Mouse (Mus musculus) brain, adult 10 weeks (tissue): ENCODE measurements around the gene H2-DMb1. TPM values are rescaled to one million over a fixed set of nuclear protein-coding genes. Genes with fewer than 3 reads are reported as not detected.

Experiments
- polyA plus RNA-seq: library from polyadenylated mRNA; stranded (reverse); fragments of 350-450 nt; fragmentation: Illumina TruSeq; extraction: RNeasy Lipid Tissue Mini Kit (QIAGEN cat#74804); gene quantifications from one replicate; pipeline ENCODE4 v1.2.3, GENCODE M21; 2015; ENCODE audit warnings: low read depth, low replicate concordance

H2-DMb1 gene
- polyA plus RNA-seq: 2.6 TPM

GRCm38 (mm10) chr17:34152923-34153322 is at the start of gene H2-DMb1:
Gene H2-DMb1, plus strand, starts transcription at chr17:34153072.

DNA sequence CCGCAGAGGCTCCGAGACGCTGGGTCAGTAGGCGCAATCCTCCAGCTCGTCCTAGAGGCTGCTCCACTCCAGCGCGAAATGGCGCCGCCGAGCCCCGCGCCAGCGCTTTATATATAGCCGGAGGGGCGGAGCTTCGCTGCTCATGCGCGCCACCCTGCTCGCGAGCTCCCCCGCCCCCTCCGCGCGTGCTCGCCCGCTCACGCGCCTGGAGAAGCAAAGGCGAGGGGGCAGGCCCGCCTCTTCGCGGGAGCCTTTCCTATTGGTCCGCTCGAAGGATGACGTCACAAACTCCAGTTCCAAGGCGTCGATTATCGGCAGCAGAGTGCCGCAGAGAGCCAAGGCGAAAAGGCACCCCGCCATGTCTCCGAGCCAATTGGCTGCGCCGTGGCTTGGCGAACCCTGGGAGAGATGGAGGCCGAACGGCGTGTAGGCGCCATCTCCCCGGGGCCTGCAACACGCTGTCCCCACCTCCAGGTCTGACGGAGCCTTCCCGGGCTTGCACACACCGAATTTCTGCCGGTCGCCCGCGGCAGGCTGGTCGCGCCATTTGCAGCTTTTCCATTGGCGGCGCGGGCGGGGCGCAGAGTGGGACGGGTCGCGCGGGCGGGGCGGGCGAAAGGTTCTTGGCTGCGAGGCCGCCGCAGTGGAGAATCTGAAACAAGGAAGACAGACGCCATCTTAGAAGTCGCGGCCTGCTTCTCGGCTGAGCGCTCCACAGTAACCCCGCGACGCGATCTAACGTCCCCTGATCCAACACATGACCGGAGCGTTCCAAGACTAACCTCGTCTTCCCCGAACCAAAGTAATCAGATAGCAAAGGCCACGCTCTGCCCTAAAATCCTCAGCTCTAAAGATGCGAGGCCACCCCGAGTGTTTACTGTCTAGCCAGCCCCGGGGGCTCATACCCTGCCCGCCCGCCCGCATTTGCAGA is 33.4 kb upstream of the H2-DMb1 start, which contains the start of gene H2-DMa:
Gene H2-DMa (plus strand): TSS at position 293 of the 931 bp plus-strand sequence.

DNA sequence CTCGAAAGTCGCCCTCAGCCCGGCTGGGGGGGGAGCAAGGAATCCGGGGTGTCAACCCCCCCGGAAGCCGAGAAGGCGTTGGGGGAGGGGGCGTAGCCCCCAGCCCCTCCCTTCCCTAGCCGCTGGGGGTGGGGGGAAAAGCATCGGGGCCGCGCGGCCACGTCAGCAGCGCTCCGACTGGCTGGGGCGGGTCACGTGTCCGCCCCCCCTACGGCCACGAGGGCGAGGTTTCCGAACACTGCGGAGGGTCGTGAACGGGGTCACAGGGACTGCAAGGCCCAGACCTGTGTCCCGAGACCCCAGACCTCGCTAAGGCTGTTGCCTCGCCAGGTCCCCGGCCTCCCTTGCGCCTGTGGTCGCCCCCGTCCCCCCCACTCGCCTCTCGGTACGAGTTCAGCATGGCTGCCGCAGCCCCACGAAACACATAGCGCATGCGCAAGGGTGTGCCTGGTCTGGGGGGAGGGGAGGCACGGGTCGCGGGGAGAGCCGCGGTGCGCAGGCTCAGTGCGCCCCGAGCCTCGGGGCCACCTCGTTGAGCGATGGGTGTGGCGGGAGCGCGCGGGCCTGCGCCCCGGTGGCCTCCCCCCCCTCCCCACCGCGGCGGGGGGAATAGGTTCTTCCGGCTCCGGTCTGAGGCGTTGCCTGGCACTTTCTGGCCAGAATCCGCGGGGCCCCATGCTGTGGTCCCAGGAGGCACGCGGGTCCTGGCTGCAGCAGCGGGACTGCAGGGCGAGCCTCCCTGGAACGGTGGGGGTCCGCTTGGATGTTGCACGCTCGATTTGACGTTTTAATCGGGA is 30.5 kb upstream of the H2-DMb1 start, which contains the start of gene Brd2:
Gene Brd2 (minus strand): TSS at position 447 of the 797 bp plus-strand sequence.

GRCm38 (mm10) chr17:34143033-34143432 is 9.8 kb upstream of the H2-DMb1 start, which contains the start of gene H2-DMb2:
Gene H2-DMb2, plus strand, starts transcription at chr17:34143307.

DNA sequence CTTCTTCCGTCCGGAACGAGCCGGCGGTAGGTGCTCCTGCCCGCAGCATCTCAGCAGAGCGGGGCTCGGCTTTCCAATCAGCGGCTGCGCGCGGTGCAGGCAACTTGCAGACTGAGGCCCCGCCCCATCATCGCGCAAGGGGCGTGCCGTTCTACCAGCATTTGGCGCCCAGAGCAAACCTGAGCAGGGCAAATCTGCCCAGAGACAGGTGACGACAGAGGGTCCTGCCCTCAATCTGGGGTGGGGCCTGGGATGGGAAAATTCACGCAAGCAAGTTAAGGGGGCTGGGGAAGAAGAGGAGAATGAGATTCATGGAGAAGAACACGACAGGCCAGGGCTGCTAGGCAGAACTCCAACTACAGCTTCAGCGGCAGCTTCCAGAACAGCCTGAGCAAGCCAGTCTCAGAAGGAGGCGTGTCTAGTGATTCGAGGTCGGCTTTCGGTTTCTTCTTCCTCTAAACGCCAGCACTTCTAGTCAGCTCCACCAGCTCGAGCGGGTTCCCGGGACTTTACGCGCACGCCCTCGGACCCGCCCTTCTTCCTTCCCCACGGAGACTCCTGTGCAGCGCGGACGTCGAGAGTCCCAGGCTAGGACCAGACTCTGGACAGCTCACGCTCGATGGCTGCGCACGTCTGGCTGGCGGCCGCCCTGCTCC is 34.5 kb downstream of the H2-DMb1 start, which contains the start of the genes Tap1 and Psmb9:
Gene Tap1 (plus strand): TSS at position 293 of the 656 bp plus-strand sequence.
Gene Psmb9 (minus strand): TSS at position 504 of the 656 bp plus-strand sequence.

DNA sequence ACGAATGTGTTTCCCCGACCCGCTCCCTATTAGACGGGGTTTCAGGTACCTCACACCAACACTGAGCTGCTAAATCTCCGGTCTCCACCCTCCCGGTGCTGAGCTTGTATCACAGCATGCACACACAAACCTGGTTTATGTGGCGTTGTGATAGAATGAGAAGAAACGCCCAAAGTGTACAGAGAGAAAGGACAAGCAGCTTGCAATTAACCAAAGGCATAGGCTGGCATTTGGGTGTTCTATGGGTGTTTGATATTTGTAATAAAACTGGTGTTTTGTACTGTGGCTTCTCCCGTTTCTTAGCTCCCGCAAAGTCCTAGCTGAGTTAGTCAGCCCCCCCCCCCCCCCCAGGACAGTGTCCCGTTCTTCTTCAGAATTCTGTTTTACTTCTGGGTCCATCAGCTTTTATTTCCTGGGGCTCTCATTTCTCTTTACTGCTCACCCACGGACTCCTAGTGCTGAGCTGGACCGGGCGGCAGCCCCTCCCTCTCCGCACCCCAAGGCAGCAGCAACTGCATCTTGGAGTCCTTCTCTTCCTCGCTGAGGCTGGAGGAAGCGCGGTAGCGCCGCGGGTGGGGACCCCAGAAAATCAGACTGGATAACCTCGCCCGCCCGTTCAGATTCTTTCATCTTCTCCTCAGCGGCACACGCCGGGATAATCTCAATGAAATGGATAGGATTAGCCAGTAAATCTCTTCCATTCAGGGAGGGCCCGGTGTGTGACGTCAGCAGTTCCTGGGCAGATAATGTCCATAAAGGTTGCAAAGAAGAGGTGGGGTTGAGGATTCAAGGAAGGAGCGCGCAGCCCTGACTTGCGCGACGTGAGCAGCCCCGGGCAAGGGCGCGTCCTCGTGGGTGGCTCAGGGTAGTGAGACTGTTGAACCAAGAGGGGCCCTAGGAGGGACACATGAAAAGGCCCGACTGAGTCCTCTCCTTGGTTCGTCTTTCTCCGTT is 44.3 kb downstream of the H2-DMb1 start, which contains the start of gene Psmb8:
Gene Psmb8 (plus strand): TSS at position 781 of the 954 bp plus-strand sequence.

DNA sequence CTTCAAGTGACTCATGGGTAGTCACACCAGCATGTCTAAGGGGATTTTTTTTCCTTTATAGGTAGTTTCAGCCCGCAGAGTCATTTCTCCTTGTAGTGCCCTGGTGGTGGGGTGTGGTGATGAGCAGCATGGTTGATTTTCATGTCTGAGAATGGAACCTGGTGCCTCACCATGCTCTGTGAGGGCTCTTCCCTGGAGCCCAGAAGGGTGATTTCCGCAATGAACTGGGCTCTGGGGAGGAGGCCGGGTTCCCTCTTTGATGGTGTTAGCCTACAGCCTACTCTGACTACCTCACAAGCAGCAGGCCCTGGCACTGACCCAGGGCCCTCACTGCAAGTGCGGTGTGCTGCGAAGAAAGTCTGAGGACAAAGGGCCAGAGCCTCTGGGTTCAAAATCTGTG is 50.6 kb downstream of the H2-DMb1 start, which contains the start of gene Tap2:
Gene Tap2 (plus strand): TSS at position 84 of the 400 bp plus-strand sequence.

Other genes starting within 250 kb of the H2-DMb1 start
- 1.1 TPM for gene Platr17, start 247.9 kb upstream of the H2-DMb1 start, polyA plus RNA-seq
- 20.5 TPM for gene Daxx, start 243.7 kb upstream of the H2-DMb1 start, polyA plus RNA-seq
- 19.5 TPM for gene Tapbp, start 237.2 kb upstream of the H2-DMb1 start, polyA plus RNA-seq
- 25.3 TPM for gene Zbtb22, start 237.2 kb upstream of the H2-DMb1 start, polyA plus RNA-seq
- 73.9 TPM for gene Rgl2, start 223.5 kb upstream of the H2-DMb1 start, polyA plus RNA-seq
- gene Pfdn6, start 212.7 kb upstream of the H2-DMb1 start, polyA plus RNA-seq: 145 TPM
- gene Wdr46, start 212.4 kb upstream of the H2-DMb1 start, polyA plus RNA-seq: 10.6 TPM
- 6.7 TPM for gene B3galt4, start 201.6 kb upstream of the H2-DMb1 start, polyA plus RNA-seq
- 65.0 TPM for gene Vps52, start 197.3 kb upstream of the H2-DMb1 start, polyA plus RNA-seq
- gene Rps18, start 197.1 kb upstream of the H2-DMb1 start, polyA plus RNA-seq: 1,085 TPM
- 54.0 TPM for gene H2-K1, start 152.7 kb upstream of the H2-DMb1 start, polyA plus RNA-seq
- gene Ring1, start 128.4 kb upstream of the H2-DMb1 start, polyA plus RNA-seq: 43.2 TPM
- 71.2 TPM for gene H2-Ke6, start 125.0 kb upstream of the H2-DMb1 start, polyA plus RNA-seq
- 90.9 TPM for gene Slc39a7, start 121.4 kb upstream of the H2-DMb1 start, polyA plus RNA-seq
- gene Rxrb, start 121.3 kb upstream of the H2-DMb1 start, polyA plus RNA-seq: 71.9 TPM
- gene Col11a2, start 113.6 kb upstream of the H2-DMb1 start, polyA plus RNA-seq: 8.4 TPM
- 1.2 TPM for gene H2-Oa, start 60.7 kb upstream of the H2-DMb1 start, polyA plus RNA-seq
- gene H2-DMa, start 33.5 kb upstream of the H2-DMb1 start, polyA plus RNA-seq: 15.6 TPM
- gene Brd2, start 30.4 kb upstream of the H2-DMb1 start, polyA plus RNA-seq: 127 TPM
- 0.57 TPM for gene H2-DMb2, start 9.8 kb upstream of the H2-DMb1 start, polyA plus RNA-seq
- gene Tap1, start 34.5 kb downstream of the H2-DMb1 start, polyA plus RNA-seq: 2.1 TPM
- gene Psmb9, start 34.7 kb downstream of the H2-DMb1 start, polyA plus RNA-seq: 3.4 TPM
- 7.5 TPM for gene Psmb8, start 44.6 kb downstream of the H2-DMb1 start, polyA plus RNA-seq
- 5.0 TPM for gene Tap2, start 50.5 kb downstream of the H2-DMb1 start, polyA plus RNA-seq
- gene H2-Ob, start 85.8 kb downstream of the H2-DMb1 start, polyA plus RNA-seq: 1.2 TPM
- gene H2-Ab1, start 104.6 kb downstream of the H2-DMb1 start, polyA plus RNA-seq: 3.8 TPM
- gene H2-Aa, start 134.8 kb downstream of the H2-DMb1 start, polyA plus RNA-seq: 4.1 TPM
- 4.5 TPM for gene H2-Eb1, start 152.8 kb downstream of the H2-DMb1 start, polyA plus RNA-seq
- gene H2-Eb2, start 172.6 kb downstream of the H2-DMb1 start, polyA plus RNA-seq: 0.12 TPM
- gene Btnl2, start 201.8 kb downstream of the H2-DMb1 start, polyA plus RNA-seq: not detected
- gene Btnl1, start 224.1 kb downstream of the H2-DMb1 start, polyA plus RNA-seq: not detected
- 4.6 TPM for gene BC051142, start 245.7 kb downstream of the H2-DMb1 start, polyA plus RNA-seq